Mouse (Mus musculus): ENCODE results near the gene Ncoa4.

GRCm38 (mm10) chr14:32152243-32152965 lies 7.3 kb upstream of the Ncoa4 start:
- TF ChIP-seq CTCF (IDR thresholded peaks at IDR 0.05; ENCODE audit: low read depth) (no peak), EP300 (IDR thresholded peaks at IDR 0.05; ENCODE audit: low read depth) (no peak)
